Mouse (Mus musculus) myocyte (in vitro differentiated cells): ENCODE data around the gene Sez6l. TPM values are rescaled to one million over a fixed set of nuclear protein-coding genes. Genes with fewer than 3 reads are reported as not detected.

ENCODE experiments used
- H3K27me3 ChIP-seq: one replicate; pipeline ENCODE4 v1.6.1; 2011; ENCODE audit not compliant: control insufficient read depth, insufficient read depth, insufficient read length
- H3K36me3 ChIP-seq: one replicate; pipeline ENCODE4 v1.6.1; 2011; ENCODE audit not compliant: control insufficient read depth, insufficient read depth
- H3K4me2 ChIP-seq: one replicate; pipeline ENCODE4 v1.6.1; 2011; ENCODE audit warnings: low read depth, control low read depth
- H3K4me3 ChIP-seq: one replicate; pipeline ENCODE4 v1.5.1; 2011; ENCODE audit warnings: mild to moderate bottlenecking, control low read depth, moderate library complexity
- H3K79me2 ChIP-seq: one replicate; pipeline ENCODE4 v1.6.1; 2011; ENCODE audit not compliant: control insufficient read depth, insufficient read depth
- H3ac ChIP-seq: one replicate; pipeline ENCODE4 v1.6.1; 2011; ENCODE audit not compliant: control insufficient read depth, insufficient read length
- CEBPB ChIP-seq: IDR thresholded peaks from 2 replicates; pipeline ENCODE4 v1.6.1; 2011; ENCODE audit warnings: mild to moderate bottlenecking, moderate library complexity; ENCODE audit not compliant: poor library complexity, insufficient read depth, severe bottlenecking
- E2F4 ChIP-seq: IDR thresholded peaks from one replicate; pipeline ENCODE4 v1.6.1; 2011; ENCODE audit warnings: mild to moderate bottlenecking, control low read depth, moderate library complexity; ENCODE audit not compliant: insufficient read depth
- MAX ChIP-seq: IDR thresholded peaks from one replicate; pipeline ENCODE4 v1.6.1; 2011; ENCODE audit warnings: low read depth, mild to moderate bottlenecking, control low read depth
- MYOD1 ChIP-seq, 3 experiments: IDR thresholded peaks; one replicate each; pipeline ENCODE4 v1.6.1; 2011; ENCODE audit warnings: control low read depth in 2 of 3, low read depth in 2 of 3, mild to moderate bottlenecking in 2 of 3, moderate library complexity in 1 of 3; ENCODE audit not compliant: insufficient read length in 2 of 3, control insufficient read depth in 1 of 3
- MYOG ChIP-seq, 3 experiments: IDR thresholded peaks; one replicate each; pipeline ENCODE4 v1.6.1; 2011; ENCODE audit warnings: control low read depth in 2 of 3, low read depth in 2 of 3, mild to moderate bottlenecking in 2 of 3; ENCODE audit not compliant: insufficient read length in 2 of 3, control insufficient read depth in 1 of 3, insufficient read depth in 1 of 3
- POLR2A ChIP-seq: IDR thresholded peaks from one replicate; pipeline ENCODE4 v1.6.1; 2011; ENCODE audit warnings: low read depth, mild to moderate bottlenecking, control low read depth, moderate library complexity; ENCODE audit not compliant: insufficient read length
- POLR2AphosphoS2 ChIP-seq: IDR thresholded peaks from one replicate; pipeline ENCODE4 v1.6.1; 2011; ENCODE audit warnings: low read depth, control low read depth; ENCODE audit not compliant: insufficient read length
- REST ChIP-seq: IDR thresholded peaks from one replicate; pipeline ENCODE4 v1.6.1; 2011; ENCODE audit warnings: mild to moderate bottlenecking, control low read depth, moderate library complexity; ENCODE audit not compliant: insufficient read depth, insufficient read length
- SRF ChIP-seq: IDR thresholded peaks from one replicate; pipeline ENCODE4 v1.6.1; 2011; ENCODE audit warnings: low read depth; ENCODE audit not compliant: control insufficient read depth, insufficient read length
- TCF12 ChIP-seq: IDR thresholded peaks from one replicate; pipeline ENCODE4 v1.6.1; 2011; ENCODE audit warnings: mild to moderate bottlenecking, control low read depth; ENCODE audit not compliant: poor library complexity, insufficient read depth, severe bottlenecking
- TCF3 ChIP-seq: IDR thresholded peaks from one replicate; pipeline ENCODE4 v1.6.1; 2011; ENCODE audit warnings: low read depth, control low read depth; ENCODE audit not compliant: insufficient read length
- USF1 ChIP-seq: IDR thresholded peaks from one replicate; pipeline ENCODE4 v1.6.1; 2011; ENCODE audit warnings: low read depth, mild to moderate bottlenecking, control low read depth, moderate library complexity
- polyA plus RNA-seq: library from polyadenylated mRNA; unstranded; fragments of >200 nt; fragmentation: generic; extraction: Trizol; gene quantifications from one replicate; pipeline ENCODE4 v1.2.1, GENCODE M21; 2012; ENCODE audit warnings: missing spikeins

Gene Sez6l
- polyA plus RNA-seq, 1 experiment = not detected

GRCm38 (mm10) chr5:112526435-112526834, 50.5 kb downstream of the Sez6l start:
- TF ChIP-seq CEBPB = no peak
- TF ChIP-seq TCF12 = no peak
- TF ChIP-seq REST = no peak
- TF ChIP-seq MAX = no peak
- no peak for TF ChIP-seq POLR2A
- no peak for TF ChIP-seq SRF
- TF ChIP-seq MYOG (IDR thresholded peaks at IDR 0.05; ENCODE audit: control insufficient read depth in 1 of 3, insufficient read depth in 1 of 3, insufficient read length in 2 of 3, low read depth in 2 of 3) = no peak
- TF ChIP-seq POLR2AphosphoS2 = no peak
- no peak for TF ChIP-seq E2F4
- TF ChIP-seq TCF3 = no peak
- no peak for TF ChIP-seq MYOD1 (IDR thresholded peaks at IDR 0.05; ENCODE audit: control insufficient read depth in 1 of 3, insufficient read length in 2 of 3, low read depth in 2 of 3)
- TF ChIP-seq USF1 = no peak
- H3K79me2 ChIP-seq = no peaks in the 10 kb centered on the region
- no peaks in the 10 kb centered on the region for H3K36me3 ChIP-seq
- H3K27me3 ChIP-seq = no peaks in the 10 kb centered on the region
- H3ac ChIP-seq = no peak overlapping the region
- H3K4me3 ChIP-seq = no peak overlapping the region
- H3K4me2 ChIP-seq = no peak overlapping the region

- Histone ChIP-seq H3ac (no peak overlapping the region), H3K4me3 (no peak overlapping the region), H3K4me2 (no peak overlapping the region), H3K36me3 (no peaks in the 10 kb centered on the region), H3K27me3 (no peaks in the 10 kb centered on the region), H3K79me2 (no peaks in the 10 kb centered on the region)
- no peak for TF ChIP-seq MYOG (IDR thresholded peaks at IDR 0.05; ENCODE audit: control insufficient read depth in 1 of 3, insufficient read depth in 1 of 3, insufficient read length in 2 of 3, low read depth in 2 of 3)
- no peak for TF ChIP-seq TCF12
- TF ChIP-seq POLR2AphosphoS2 = no peak
- TF ChIP-seq REST = no peak
- TF ChIP-seq SRF = no peak
- TF ChIP-seq USF1 = no peak
- no peak for TF ChIP-seq TCF3
- no peak for TF ChIP-seq CEBPB
- no peak for TF ChIP-seq E2F4
- no peak for TF ChIP-seq POLR2A
- TF ChIP-seq MYOD1 (IDR thresholded peaks at IDR 0.05; ENCODE audit: control insufficient read depth in 1 of 3, insufficient read length in 2 of 3, low read depth in 2 of 3) = no peak
- no peak for TF ChIP-seq MAX
Observed at GRCm38 (mm10) chr5:112525980-112526379, 51.0 kb downstream of the Sez6l start.

GRCm38 (mm10) chr5:112525271-112525670, 51.7 kb downstream of the Sez6l start:
- Histone ChIP-seq H3K79me2 (no peaks in the 10 kb centered on the region), H3K36me3 (no peaks in the 10 kb centered on the region), H3K27me3 (no peaks in the 10 kb centered on the region), H3K4me2 (no peak overlapping the region), H3K4me3 (no peak overlapping the region), H3ac (no peak overlapping the region)
- TF ChIP-seq USF1 (no peak), TCF12 (no peak), POLR2A (no peak), REST (no peak), MYOG (IDR thresholded peaks at IDR 0.05; ENCODE audit: control insufficient read depth in 1 of 3, insufficient read depth in 1 of 3, insufficient read length in 2 of 3, low read depth in 2 of 3) (no peak), MYOD1 (IDR thresholded peaks at IDR 0.05; ENCODE audit: control insufficient read depth in 1 of 3, insufficient read length in 2 of 3, low read depth in 2 of 3) (no peak), SRF (no peak), CEBPB (no peak), MAX (no peak), TCF3 (no peak), POLR2AphosphoS2 (no peak), E2F4 (no peak)

- Histone ChIP-seq H3K36me3 (no peaks in the 10 kb centered on the region), H3K4me2 (no peak overlapping the region), H3ac (no peak overlapping the region), H3K4me3 (no peak overlapping the region), H3K79me2 (no peaks in the 10 kb centered on the region), H3K27me3 (peaks cover 7% of the 10 kb centered on the region)
- no peak for TF ChIP-seq SRF
- no peak for TF ChIP-seq E2F4
- TF ChIP-seq MYOG (IDR thresholded peaks at IDR 0.05; ENCODE audit: control insufficient read depth in 1 of 3, insufficient read depth in 1 of 3, insufficient read length in 2 of 3, low read depth in 2 of 3) = no peak
- no peak for TF ChIP-seq POLR2AphosphoS2
- TF ChIP-seq USF1 = no peak
- TF ChIP-seq MAX = no peak
- no peak for TF ChIP-seq POLR2A
Observed at GRCm38 (mm10) chr5:112523796-112524195, 53.2 kb downstream of the Sez6l start.

- H3K4me2 ChIP-seq = no peak overlapping the region
- H3K27me3 ChIP-seq = peaks cover 7% of the 10 kb centered on the region
- no peak overlapping the region for H3ac ChIP-seq
- no peak for TF ChIP-seq MAX
- no peak for TF ChIP-seq CEBPB
- no peak for TF ChIP-seq MYOD1 (IDR thresholded peaks at IDR 0.05; ENCODE audit: control insufficient read depth in 1 of 3, insufficient read length in 2 of 3, low read depth in 2 of 3)
- TF ChIP-seq TCF3 = no peak
- no peaks in the 10 kb centered on the region for H3K79me2 ChIP-seq
- no peak overlapping the region for H3K4me3 ChIP-seq
- H3K36me3 ChIP-seq = no peaks in the 10 kb centered on the region
Observed at GRCm38 (mm10) chr5:112523331-112523730, 53.7 kb downstream of the Sez6l start.
